Mouse (Mus musculus) thymus, adult 2 months (tissue): Measurements from ENCODE around the gene Rabac1.

Source experiments
- CTCF ChIP-seq: fragments of 200-500 bp; IDR thresholded peaks from 2 replicates; pipeline ENCODE4 v1.5.1; 2012; ENCODE audit warnings: mild to moderate bottlenecking, control low read depth, low read length, moderate library complexity, borderline replicate concordance; ENCODE audit not compliant: control insufficient read depth, poor library complexity, insufficient read depth; ENCODE audit errors: extremely low read depth
- POLR2A ChIP-seq: fragments of 200-500 bp; IDR thresholded peaks from 2 replicates; pipeline ENCODE4 v1.6.1; 2012; ENCODE audit warnings: mild to moderate bottlenecking, low read length, control low read depth, moderate library complexity; ENCODE audit not compliant: control insufficient read depth, poor library complexity, insufficient read depth; ENCODE audit errors: extremely low read depth

DNA sequence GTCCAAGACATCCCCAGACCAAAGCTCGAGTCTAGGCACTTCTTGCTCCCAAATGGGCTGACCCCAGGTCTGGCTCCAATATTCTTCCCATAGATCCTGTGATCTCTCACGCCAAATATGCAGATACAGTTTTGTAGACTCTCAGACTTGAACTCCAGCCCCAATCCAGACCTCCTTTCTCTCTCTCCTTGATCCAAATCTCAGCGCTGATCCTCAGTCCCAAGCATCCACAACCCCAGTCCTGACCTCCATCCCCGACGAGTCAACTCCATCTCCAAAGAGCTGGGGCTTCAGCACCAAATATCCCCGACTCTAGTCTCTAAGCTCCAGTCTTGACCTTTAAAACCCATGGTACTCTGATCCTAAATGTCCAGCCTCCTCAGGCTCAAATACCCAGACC lies 28.9 kb downstream of the Rabac1 start:
- no peak for TF ChIP-seq POLR2A
- no peak for TF ChIP-seq CTCF
